Mouse (Mus musculus): Measurements from ENCODE around the gene Arhgef12.
A peak's percentile ranks its signal among the peaks of the same experiment; 100 is the strongest.

Gene Arhgef12

DNA sequence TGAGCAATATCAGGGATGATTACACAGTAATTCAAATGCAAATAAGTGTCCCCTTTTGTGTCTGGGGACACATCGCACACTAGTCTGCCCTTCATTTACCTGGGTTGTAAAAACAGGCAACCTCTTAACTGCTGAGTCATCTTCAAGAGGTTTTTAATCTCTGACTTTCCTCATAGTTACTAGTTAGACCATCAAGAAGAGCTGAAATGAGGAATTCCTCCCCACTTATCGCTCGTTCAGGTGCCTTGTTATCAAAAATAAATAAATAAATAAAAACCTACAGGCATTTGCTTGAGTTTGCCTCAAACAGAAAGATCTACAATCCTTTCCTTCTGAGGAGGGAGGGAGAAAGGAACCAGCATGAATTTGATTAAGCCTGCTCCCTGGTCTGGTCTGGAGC lies 1.7 kb upstream of the Arhgef12 start:
- no peak for DNase-seq (ENCODE audit: low spot score)

- DNase-seq (ENCODE audit: low spot score) = no peak
These were observed 1.0 kb upstream of the Arhgef12 start for GRCm38 (mm10) chr9:43108081-43108480.

GRCm38 (mm10) chr9:43107555-43107954 lies 516 bp upstream of the Arhgef12 start:
- DNase-seq (ENCODE audit: low spot score) = no peak

- DNase-seq (ENCODE audit: low spot score) = no peak
These were observed 433 bp downstream of the Arhgef12 start for GRCm38 (mm10) chr9:43106426-43107186.

DNA sequence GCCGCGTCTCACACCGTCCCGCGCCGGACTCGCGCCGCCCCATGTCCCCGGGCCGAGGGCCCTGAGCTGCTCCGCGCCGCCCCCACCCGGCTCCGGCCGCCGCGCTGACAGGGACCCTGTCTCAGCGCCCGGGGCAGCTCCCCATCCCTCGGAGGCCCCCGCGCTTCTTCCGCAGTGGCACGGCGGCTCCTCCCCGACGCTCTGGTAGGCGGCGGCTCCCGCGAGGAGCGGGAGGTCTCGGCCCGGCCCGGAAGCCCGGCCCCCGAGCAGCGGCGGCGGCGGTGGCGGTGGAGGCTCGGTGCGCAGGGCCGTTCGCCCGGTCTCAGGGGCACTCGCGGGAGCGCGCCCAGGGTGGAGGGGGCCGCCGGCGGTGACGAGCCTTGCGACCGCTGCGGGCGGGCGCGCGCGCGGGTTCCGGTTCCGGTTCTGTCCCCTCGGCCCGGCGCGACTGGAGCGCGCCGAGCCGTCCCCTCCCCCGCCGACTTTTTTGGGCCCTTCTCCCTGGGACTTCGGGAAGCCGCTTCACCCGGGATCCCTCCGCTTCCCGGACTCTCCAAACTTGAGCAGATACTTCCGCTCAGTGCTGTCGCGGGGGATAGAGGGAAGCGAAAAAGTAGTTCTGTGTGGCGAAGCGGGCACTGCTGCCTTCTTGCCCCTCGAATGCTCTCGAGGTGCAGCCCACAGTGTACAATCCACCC lies 1.2 kb downstream of the Arhgef12 start:
- DNase-seq (ENCODE audit: low spot score) = peak; percentile 91

DNA sequence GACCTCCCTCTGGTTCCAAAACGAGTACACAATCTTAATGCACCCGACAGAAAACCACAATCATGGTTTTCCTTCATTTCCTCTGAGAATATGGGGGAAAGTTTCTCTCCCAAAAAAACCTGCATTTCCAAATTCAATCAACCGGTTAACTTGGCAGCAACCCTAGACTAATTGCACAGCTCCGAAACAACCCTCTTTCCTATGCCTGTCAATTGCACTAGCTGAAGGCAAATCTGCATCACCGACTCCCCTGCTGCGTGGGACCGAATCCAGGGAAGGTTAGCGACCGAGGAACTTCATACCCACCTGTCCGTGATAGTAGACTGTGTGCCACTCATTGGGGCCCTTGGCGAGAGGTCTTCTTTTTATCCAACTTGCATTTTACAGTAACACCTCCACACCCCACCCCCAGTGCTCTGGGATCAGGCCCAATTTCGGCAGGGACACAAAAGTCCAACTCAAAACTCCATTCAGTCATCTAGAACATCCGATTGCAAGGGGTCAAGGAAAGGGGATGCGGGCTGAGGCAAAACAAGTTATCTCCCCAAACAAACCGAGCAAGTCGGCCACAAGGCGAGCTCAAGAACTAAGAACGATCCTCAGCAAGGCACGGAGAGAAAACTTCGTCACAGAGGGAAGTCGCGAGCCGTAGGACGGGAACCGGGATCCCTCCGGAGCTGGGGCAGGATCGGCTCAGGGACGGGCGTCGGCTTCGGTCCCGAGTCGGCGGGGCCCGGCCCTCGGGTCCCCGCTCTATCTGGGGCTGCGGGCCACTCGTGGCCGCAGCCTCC lies 2.0 kb downstream of the Arhgef12 start:
- peak; percentile 26 for DNase-seq (ENCODE audit: low spot score)

GRCm38 (mm10) chr9:43104526-43104872 lies 2.5 kb downstream of the Arhgef12 start:
- no peak for DNase-seq (ENCODE audit: low spot score)

- no peak for DNase-seq (ENCODE audit: low spot score)
These were observed 3.3 kb downstream of the Arhgef12 start for GRCm38 (mm10) chr9:43103675-43104299.

DNA sequence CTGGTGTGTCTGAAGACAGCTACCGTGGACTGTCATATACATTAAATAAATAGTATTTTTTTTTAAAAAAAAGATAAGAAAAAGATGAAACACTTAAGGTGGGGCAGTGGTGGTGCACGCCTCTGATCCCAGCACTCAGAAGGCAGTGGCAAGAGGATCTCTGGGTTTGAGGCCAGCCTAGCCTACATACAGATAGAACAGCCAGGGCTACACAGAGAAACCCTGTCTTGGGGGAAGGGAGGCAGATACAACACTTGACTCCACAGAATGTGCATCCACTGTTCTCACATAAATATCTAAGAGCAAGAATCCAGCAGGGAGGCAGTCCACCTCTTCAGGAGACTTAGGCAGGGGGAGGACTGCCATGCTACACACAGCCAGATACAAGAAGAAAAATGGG lies 4.1 kb downstream of the Arhgef12 start:
- no peak for DNase-seq (ENCODE audit: low spot score)

DNA sequence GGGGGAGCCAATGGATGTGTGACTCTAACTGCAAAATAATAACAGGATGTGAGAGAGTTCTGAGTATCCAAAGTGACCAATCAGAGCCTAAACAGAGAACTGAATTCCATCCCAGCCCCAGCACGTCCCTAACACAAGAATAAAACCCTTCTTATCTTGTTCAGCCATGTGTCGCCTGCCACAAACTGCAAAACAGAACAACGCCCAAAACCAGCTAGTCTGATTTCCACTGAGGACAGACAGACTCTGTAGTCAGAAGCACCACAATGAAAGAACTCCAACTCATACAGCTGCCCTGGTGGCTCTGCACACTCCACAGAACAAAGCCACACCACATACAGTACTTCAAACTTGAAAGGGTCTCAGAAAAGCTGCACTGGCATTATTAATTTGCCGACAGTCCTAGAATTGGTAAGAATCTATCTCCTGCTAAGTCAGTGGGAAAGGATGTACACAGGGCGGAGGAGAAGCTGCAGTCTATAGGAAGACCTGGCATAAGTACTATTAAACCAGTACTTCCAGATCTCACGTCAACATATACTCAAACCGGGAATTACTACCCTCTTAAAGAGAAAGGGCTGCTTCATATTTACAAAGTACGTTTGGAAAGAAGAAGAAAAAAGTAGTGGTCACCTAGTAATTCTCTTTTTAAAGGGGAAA lies 5.0 kb downstream of the Arhgef12 start:
- DNase-seq (ENCODE audit: low spot score) = no peak

GRCm38 (mm10) chr9:43098922-43099321 lies 8.1 kb downstream of the Arhgef12 start:
- no peak for DNase-seq (ENCODE audit: low spot score)

GRCm38 (mm10) chr9:43097801-43098557 lies 9.1 kb downstream of the Arhgef12 start:
- no peak for DNase-seq (ENCODE audit: low spot score)

GRCm38 (mm10) chr9:43096337-43096736 lies 10.7 kb downstream of the Arhgef12 start:
- DNase-seq (ENCODE audit: low spot score) = no peak

DNA sequence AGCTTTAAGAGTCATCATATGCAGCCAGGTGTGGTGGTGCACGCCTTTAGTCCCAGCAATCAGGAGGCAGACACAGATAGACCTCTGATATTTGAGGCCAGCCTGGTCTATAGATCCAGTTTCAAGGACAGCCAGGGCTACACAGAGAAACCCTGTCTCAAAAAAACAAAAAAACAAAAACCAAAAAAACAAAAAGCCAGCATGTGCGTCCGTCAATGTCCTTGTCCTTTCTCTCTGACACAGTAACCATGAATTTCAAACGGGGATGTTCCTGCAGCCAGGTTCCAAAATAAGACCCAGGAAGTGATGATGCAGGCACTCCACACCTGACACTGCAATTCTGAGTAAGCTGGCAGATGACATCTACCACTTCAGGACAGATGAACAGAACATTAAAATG lies 12.2 kb downstream of the Arhgef12 start:
- DNase-seq (ENCODE audit: low spot score) = no peak

DNA sequence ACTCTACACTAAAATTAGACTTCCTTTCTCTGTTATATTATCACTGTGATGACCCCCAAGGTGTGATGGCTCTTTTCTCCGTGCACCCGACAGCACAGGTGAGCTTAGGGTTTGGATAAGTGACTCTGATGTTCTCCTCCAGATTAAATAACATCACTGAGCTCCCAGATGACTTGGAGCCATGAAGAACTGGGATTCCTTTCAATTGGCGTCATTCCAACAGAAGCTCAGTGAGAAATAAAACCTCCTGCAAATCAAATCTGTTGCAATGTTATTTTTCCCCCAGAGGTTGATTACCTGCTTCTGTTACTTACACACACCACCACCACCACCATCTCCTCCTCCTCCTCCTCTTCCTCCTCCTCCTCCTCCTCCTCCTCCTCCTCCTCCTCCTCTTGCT lies 13.2 kb downstream of the Arhgef12 start:
- DNase-seq (ENCODE audit: low spot score) = no peak

DNA sequence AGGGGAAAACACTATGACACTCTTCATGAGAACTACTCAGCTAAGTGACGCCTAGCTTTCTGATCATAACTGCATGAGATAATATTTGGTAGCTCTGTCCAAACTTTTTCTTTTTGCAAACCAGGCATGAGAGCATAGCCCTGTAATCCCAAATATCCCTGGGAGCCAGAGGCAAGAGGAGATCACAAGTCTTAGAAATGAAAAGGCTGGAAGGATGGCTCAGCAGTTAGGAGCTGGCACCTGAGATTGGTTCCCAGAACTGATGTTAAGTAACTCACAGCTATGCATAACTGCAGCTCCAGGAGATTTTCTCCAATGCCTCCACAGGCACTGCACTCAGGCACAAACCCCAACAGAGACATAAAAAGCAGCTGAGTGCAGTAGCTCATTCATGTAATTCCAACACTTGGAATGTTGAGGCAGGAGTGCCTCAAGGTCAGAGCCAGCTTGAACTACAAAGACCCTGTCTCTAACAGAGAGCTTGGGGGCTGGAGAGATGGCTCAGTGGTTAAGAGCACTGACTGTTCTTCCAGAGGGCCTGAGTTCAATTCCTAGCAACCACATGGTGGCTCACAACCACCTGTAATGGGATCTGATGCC lies 21.3 kb downstream of the Arhgef12 start:
- no peak for DNase-seq (ENCODE audit: low spot score)

GRCm38 (mm10) chr9:43084496-43085362 lies 22.3 kb downstream of the Arhgef12 start:
- no peak for DNase-seq (ENCODE audit: low spot score)

GRCm38 (mm10) chr9:43083441-43084055 lies 23.5 kb downstream of the Arhgef12 start:
- DNase-seq (ENCODE audit: low spot score) = no peak

DNA sequence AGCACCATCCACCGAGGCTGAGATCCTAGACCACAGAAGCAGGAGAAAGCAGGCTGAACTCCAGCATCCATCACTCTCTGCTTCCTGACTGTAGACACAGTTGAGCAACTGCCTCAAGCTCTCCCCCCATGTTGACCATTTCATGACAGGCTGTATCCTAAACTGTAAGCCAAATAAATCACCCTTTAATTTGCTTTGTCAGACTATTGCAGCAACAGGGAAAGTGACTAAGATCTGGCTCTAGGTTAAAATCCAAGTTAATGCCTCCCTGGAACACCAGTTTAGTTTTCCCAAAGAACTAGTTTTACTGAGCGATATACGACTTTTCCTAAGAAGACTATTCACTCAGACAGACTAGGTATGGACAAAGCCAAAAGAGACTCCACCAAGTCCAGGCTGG lies 28.3 kb downstream of the Arhgef12 start:
- DNase-seq (ENCODE audit: low spot score) = no peak

Measured in ovary, adult 18-20 months (tissue).